Mouse (Mus musculus) liver, adult 2 months (tissue): ENCODE measurements around the gene Mbd4. TPM values are rescaled to one million over a fixed set of nuclear protein-coding genes. Genes with fewer than 3 reads are reported as not detected.

Experiments used
- DNase-seq: peaks from one replicate; pipeline ENCODE4 v3.0.0-alpha.2; 2011; ENCODE audit warnings: low read depth, low spot score; ENCODE audit errors: extremely low read depth
- H3K27ac ChIP-seq: fragments of 200-500 bp; replicated peaks from 2 replicates; pipeline ENCODE4 v1.5.1; 2012; ENCODE audit warnings: low read depth, mild to moderate bottlenecking, control low read depth, inconsistent platforms, low read length; ENCODE audit not compliant: insufficient read depth
- H3K27me3 ChIP-seq: fragments of 200-500 bp; 2 replicates; pipeline ENCODE4 v1.6.1; 2012; ENCODE audit warnings: mild to moderate bottlenecking, moderate library complexity, low read length, inconsistent platforms; ENCODE audit not compliant: control insufficient read depth, insufficient read depth
- H3K36me3 ChIP-seq: fragments of 200-500 bp; 2 replicates; pipeline ENCODE4 v1.6.1; 2012; ENCODE audit warnings: low read length, inconsistent platforms; ENCODE audit not compliant: control insufficient read depth, insufficient read depth
- H3K4me1 ChIP-seq: fragments of 200-500 bp; 2 replicates; pipeline ENCODE4 v1.6.1; 2011; ENCODE audit warnings: low read length; ENCODE audit not compliant: control insufficient read depth, insufficient read depth
- H3K4me3 ChIP-seq: fragments of 200-500 bp; 2 replicates; pipeline ENCODE4 v1.5.1; 2011; ENCODE audit warnings: low read depth, mild to moderate bottlenecking, control low read depth, low read length, moderate library complexity; ENCODE audit not compliant: insufficient read depth
- H3K79me2 ChIP-seq: fragments of 200-500 bp; 2 replicates; pipeline ENCODE4 v1.6.1; 2012; ENCODE audit warnings: inconsistent platforms, mild to moderate bottlenecking, low read length, moderate library complexity; ENCODE audit not compliant: control insufficient read depth, insufficient read depth
- H3K9ac ChIP-seq: fragments of 200-500 bp; 2 replicates; pipeline ENCODE4 v1.6.1; 2012; ENCODE audit warnings: low read depth, mild to moderate bottlenecking, control low read depth, inconsistent platforms, low read length
- CTCF ChIP-seq: fragments of 200-500 bp; IDR thresholded peaks from 2 replicates; pipeline ENCODE4 v1.5.1; 2011; ENCODE audit warnings: low read depth, low read length, control low read depth
- POLR2A ChIP-seq: fragments of 200-500 bp; IDR thresholded peaks from 2 replicates; pipeline ENCODE4 v1.6.1; 2011; ENCODE audit warnings: low read length, control low read depth; ENCODE audit not compliant: insufficient read depth; ENCODE audit errors: extremely low read depth
- WGBS: fragments of 180-500 bp; shearing (Covaris S2); methylation state at CpG from one replicate; pipeline ENCODE4 v1.1.7; 2018; 5-methylcytosine and 5-hydroxymethylcytosine counted together
- polyA plus RNA-seq: library from polyadenylated mRNA; depleted of rRNA; stranded (reverse); fragments of >200 nt; gene quantifications from 2 replicates; pipeline ENCODE4 v1.2.3, GENCODE M21; 2012; rRNA removed
- total RNA-seq: library from RNA; depleted of rRNA; stranded (reverse); fragments of >200 nt; gene quantifications from 2 replicates; pipeline ENCODE4 v1.2.3, GENCODE M21; 2014; rRNA removed

Mbd4 gene
- total and polyA plus RNA-seq, 2 experiments: 0.31 to 1.8 TPM

DNA sequence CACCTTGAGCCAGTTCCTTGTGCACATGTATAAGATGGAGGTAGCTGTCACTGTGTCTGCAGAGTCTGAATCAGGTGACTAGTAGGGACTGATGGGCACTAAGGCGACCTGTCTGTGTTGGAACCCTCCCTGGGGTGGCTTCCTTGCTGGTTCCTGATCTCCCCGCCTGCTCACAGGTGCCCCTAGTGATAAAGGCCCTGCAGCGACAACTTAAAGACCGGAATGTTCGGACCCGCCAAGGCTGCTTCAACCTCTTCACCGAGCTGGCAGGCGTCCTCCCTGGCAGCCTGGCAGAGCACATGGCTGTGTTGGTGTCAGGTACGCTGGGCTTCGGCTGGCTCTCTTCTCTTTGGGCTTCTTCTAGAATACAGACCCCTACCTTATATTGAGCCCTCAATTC is 62.2 kb downstream of the Mbd4 start:
- Histone ChIP-seq H3K9ac (no peak overlapping the region), H3K4me1 (no peaks in the 10 kb centered on the region), H3K27ac (no peak overlapping the region), H3K27me3 (no peaks in the 10 kb centered on the region), H3K36me3 (no peaks in the 10 kb centered on the region), H3K4me3 (no peak overlapping the region), H3K79me2 (no peaks in the 10 kb centered on the region)
- 97% methylated on average over 10 of the region's 10 CpGs for WGBS
- TF ChIP-seq POLR2A (no peak), CTCF (no peak)
- no peak for DNase-seq

Other genes with a start within 250 kb of the Mbd4 start
- 71.0 and 92.3 TPM in 2 replicates for gene Raf1, start 176.7 kb downstream of the Mbd4 start, total RNA-seq
- gene Raf1, start 176.7 kb downstream of the Mbd4 start, polyA plus RNA-seq: 90.3 and 129 TPM in 2 replicates
- gene Tmem40, start 91.0 kb downstream of the Mbd4 start, total RNA-seq: not detected in 2 replicates
- gene Tmem40, start 91.0 kb downstream of the Mbd4 start, polyA plus RNA-seq: 0.10 TPM in 1 of 2 replicates, not detected in the other
- gene Cand2, start 78.8 kb downstream of the Mbd4 start, total RNA-seq: 0.18 and 0.40 TPM in 2 replicates
- gene Cand2, start 78.8 kb downstream of the Mbd4 start, polyA plus RNA-seq: 0.25 and 0.57 TPM in 2 replicates
- gene Rpl32, start 44.6 kb downstream of the Mbd4 start, total RNA-seq: 1,017 and 1,033 TPM in 2 replicates
- gene Rpl32, start 44.6 kb downstream of the Mbd4 start, polyA plus RNA-seq: 177 and 193 TPM in 2 replicates
- 0.07 and 0.09 TPM in 2 replicates for gene Efcab12, start 15.0 kb downstream of the Mbd4 start, total RNA-seq
- 0.05 and 0.11 TPM in 2 replicates for gene Efcab12, start 15.0 kb downstream of the Mbd4 start, polyA plus RNA-seq
- gene Ift122, start 99 bp upstream of the Mbd4 start, total RNA-seq: 3.0 and 3.6 TPM in 2 replicates
- gene Ift122, start 99 bp upstream of the Mbd4 start, polyA plus RNA-seq: 2.0 TPM in 2 replicates
- not detected in 2 replicates for gene Rho, start 78.4 kb upstream of the Mbd4 start, total RNA-seq
- gene Rho, start 78.4 kb upstream of the Mbd4 start, polyA plus RNA-seq: 0.04 TPM in 1 of 2 replicates, not detected in the other
- not detected in 2 replicates for gene H1foo, start 91.6 kb upstream of the Mbd4 start, total RNA-seq
- not detected in 2 replicates for gene H1foo, start 91.6 kb upstream of the Mbd4 start, polyA plus RNA-seq
- 12.4 and 17.4 TPM in 2 replicates for gene Plxnd1, start 141.6 kb upstream of the Mbd4 start, total RNA-seq
- 12.1 and 18.4 TPM in 2 replicates for gene Plxnd1, start 141.6 kb upstream of the Mbd4 start, polyA plus RNA-seq